In genomic region chr17:28256651-28257328, GRCm38 (mm10) we compare ENCODE assay signal across 8 mouse cellular contexts. TPM values are rescaled to one million over a fixed set of nuclear protein-coding genes. Genes with fewer than 3 reads are reported as not detected.
A peak's percentile ranks its signal among the peaks of the same experiment; 100 is the strongest.
DNase-seq lines count a peak whose midpoint lies in the region; ATAC-seq lines count a peak whose summit lies in the region.

No protein-coding gene starts in this region.

- ATAC-seq in frontal cortex, adult (ENCODE audit: low TSS enrichment) = peak; percentile 38; the same call in 1 of the 2 replicates
- ATAC-seq in heart, embryonic 12.5 days (ENCODE audit: insufficient number of reproducible peaks, low FRiP score) = peak; percentile 61
- ATAC-seq in kidney, embryonic 16.5 days (ENCODE audit: low FRiP score, low TSS enrichment) = peak; percentile 46; the same call in 1 of the 2 replicates

- DNase-seq in frontal cortex, postnatal 10 days (ENCODE audit: low spot score in 2 of 2) = no peak
- peak; percentile 46 to 64 for DNase-seq in adrenal gland, postnatal 36 days
- DNase-seq in lung, postnatal 36 days = peak; percentile 86
- peak; percentile 60 to 66 for DNase-seq in thymus, postnatal 10 days (ENCODE audit: low spot score in 2 of 2)
- no peak for DNase-seq in right cerebral cortex, adult 2 months (ENCODE audit: low spot score in 2 of 2)

- H3K4me3 ChIP-seq in heart, embryonic 12.5 days = no peak overlapping the region
- no peak overlapping the region for H3K4me3 ChIP-seq in kidney, embryonic 16.5 days (ENCODE audit: low read length)

- H3K9me3 ChIP-seq in heart, embryonic 12.5 days (replicated peaks) = peaks cover 5% of the 10 kb centered on the region; the same call in 1 of the 2 replicates
- H3K9me3 ChIP-seq in kidney, embryonic 16.5 days (ENCODE audit: low read length) = 0 out of 2 replicates have a peak, but pooled peaks cover 3% of the 10 kb centered on the region

- peaks cover 9% of the 10 kb centered on the region; the same call in 1 of the 2 replicates for H3K36me3 ChIP-seq in heart, embryonic 12.5 days
- H3K36me3 ChIP-seq in kidney, embryonic 16.5 days (ENCODE audit: insufficient read depth, low read length) = no peaks in the 10 kb centered on the region

- no peak overlapping the region for H3K9ac ChIP-seq in heart, embryonic 12.5 days
- no peak overlapping the region for H3K9ac ChIP-seq in kidney, embryonic 16.5 days (replicated peaks; ENCODE audit: low read length)

- no peaks in the 10 kb centered on the region for H3K27me3 ChIP-seq in heart, embryonic 12.5 days (replicated peaks)
- no peaks in the 10 kb centered on the region for H3K27me3 ChIP-seq in kidney, embryonic 16.5 days (ENCODE audit: insufficient read depth, low read length)

- H3K27ac ChIP-seq in heart, embryonic 12.5 days (ENCODE audit: poor library complexity, severe bottlenecking) = peak overlapping the region; percentile 73
- peak overlapping the region; percentile 82 for H3K27ac ChIP-seq in kidney, embryonic 16.5 days (ENCODE audit: low read length)

- peaks cover 50% of the 10 kb centered on the region for H3K4me1 ChIP-seq in heart, embryonic 12.5 days (replicated peaks)
- peaks cover 49% of the 10 kb centered on the region for H3K4me1 ChIP-seq in kidney, embryonic 16.5 days (ENCODE audit: insufficient read depth, low read length)

- peak overlapping the region; percentile 29 for H3K4me2 ChIP-seq in heart, embryonic 12.5 days
- H3K4me2 ChIP-seq in kidney, embryonic 16.5 days (replicated peaks; ENCODE audit: low read depth, low read length) = peak overlapping the region; percentile 19; the same call in 1 of the 2 replicates

- WGBS in heart, embryonic 12.5 days = 44% methylated on average over 13 of the region's 13 CpGs
- 48% methylated on average over 13 of the region's 13 CpGs for WGBS in kidney, embryonic 16.5 days

RNA-seq across cellular contexts. Expression of gene Ppard, which starts 24.3 kb away (rescaled TPM):
- total RNA-seq in adrenal gland, postnatal 36 days (2021) = 10 to 100 TPM; 40.1 to 66.6 TPM
- polyA plus RNA-seq in heart, embryonic 12.5 days (2016; fragmentation: Nextera tagmentation; extraction: Ambion mirVana) = 1.1 and 1.4 TPM in 2 replicates
- 2.1 and 2.2 TPM in 2 replicates for polyA plus RNA-seq in kidney, embryonic 16.5 days (2015; fragmentation: Nextera tagmentation; extraction: Ambion mirVana)

RNA-seq across cellular contexts. Expression of gene Def6, which starts 49.2 kb away (rescaled TPM):
- 1 to 10 TPM; 1.4 to 1.5 TPM for total RNA-seq in adrenal gland, postnatal 36 days (2021)
- polyA plus RNA-seq in heart, embryonic 12.5 days (2016; fragmentation: Nextera tagmentation; extraction: Ambion mirVana) = 3.3 and 4.9 TPM in 2 replicates
- polyA plus RNA-seq in kidney, embryonic 16.5 days (2015; fragmentation: Nextera tagmentation; extraction: Ambion mirVana) = 7.2 and 7.4 TPM in 2 replicates

RNA-seq across cellular contexts. Expression of gene Fance, which starts 56.5 kb away (rescaled TPM):
- total RNA-seq in adrenal gland, postnatal 36 days (2021) = 10 to 100 TPM; 23.5 to 23.7 TPM
- polyA plus RNA-seq in heart, embryonic 12.5 days (2016; fragmentation: Nextera tagmentation; extraction: Ambion mirVana) = 21.8 and 23.0 TPM in 2 replicates
- 32.3 and 34.0 TPM in 2 replicates for polyA plus RNA-seq in kidney, embryonic 16.5 days (2015; fragmentation: Nextera tagmentation; extraction: Ambion mirVana)

Comparison
In these comparisons a context has a peak if more than half of its experiments do, and no peak if none do; other contexts are left out.
1. DNase-seq: peak in adrenal gland, postnatal 36 days (2 of 2), lung, postnatal 36 days (single experiment) and thymus, postnatal 10 days (2 of 2); none in frontal cortex, postnatal 10 days (0 of 2) and right cerebral cortex, adult 2 months (0 of 2).
2. Peak in every context shown above with its lines, with median percentiles within 50 percentile points of each other: ATAC-seq.